Mouse (Mus musculus) forebrain, embryonic 13.5 days (tissue): ENCODE data around the gene Gm11096. TPM values are rescaled to one million over a fixed set of nuclear protein-coding genes. Genes with fewer than 3 reads are reported as not detected.

ENCODE experiments used
- ATAC-seq: fragments of 200-750 bp; cut with Nextera tagmentation; 2 replicates; pipeline ENCODE4 v1.8.0; 2017
- H3K27ac ChIP-seq: fragments of 300-500 bp; sonication (generic); 2 replicates; pipeline ENCODE4 v1.5.1; 2015; ENCODE audit warnings: inconsistent platforms, mild to moderate bottlenecking, moderate library complexity
- H3K27me3 ChIP-seq: fragments of 300-500 bp; sonication (generic); 2 replicates; pipeline ENCODE4 v1.6.1; 2015; ENCODE audit warnings: mild to moderate bottlenecking, inconsistent platforms
- H3K36me3 ChIP-seq: fragments of 300-500 bp; sonication (generic); 2 replicates; pipeline ENCODE4 v1.6.1; 2015; ENCODE audit warnings: mild to moderate bottlenecking, inconsistent platforms; ENCODE audit not compliant: poor library complexity, severe bottlenecking
- H3K4me1 ChIP-seq: fragments of 300-500 bp; sonication (generic); 2 replicates; pipeline ENCODE4 v1.6.1; 2015; ENCODE audit warnings: inconsistent platforms
- H3K4me2 ChIP-seq: fragments of 300-500 bp; sonication (generic); 2 replicates; pipeline ENCODE4 v1.6.1; 2015; ENCODE audit warnings: inconsistent platforms, mild to moderate bottlenecking, moderate library complexity
- H3K4me3 ChIP-seq: fragments of 300-500 bp; sonication (generic); 2 replicates; pipeline ENCODE4 v1.5.1; 2015; ENCODE audit warnings: mild to moderate bottlenecking, inconsistent platforms
- H3K9ac ChIP-seq: fragments of 300-500 bp; sonication (generic); 2 replicates; pipeline ENCODE4 v1.6.1; 2015; ENCODE audit warnings: mild to moderate bottlenecking, inconsistent platforms
- H3K9me3 ChIP-seq: fragments of 300-500 bp; sonication (generic); replicated peaks from 2 replicates; pipeline ENCODE4 v1.6.1; 2016; ENCODE audit warnings: inconsistent platforms
- WGBS: fragments of 180-500 bp; shearing (Covaris S2); methylation state at CpG from one replicate; pipeline ENCODE4 v1.1.7; 2015; 5-methylcytosine and 5-hydroxymethylcytosine counted together
- polyA plus RNA-seq: library from polyadenylated mRNA; unstranded; fragments of >200 nt; fragmentation: Nextera tagmentation; extraction: Ambion mirVana; gene quantifications from 2 replicates; pipeline ENCODE4 v1.2.1, GENCODE M21; 2015

Gm11096 gene
- polyA plus RNA-seq, result not detected in 2 replicates

DNA sequence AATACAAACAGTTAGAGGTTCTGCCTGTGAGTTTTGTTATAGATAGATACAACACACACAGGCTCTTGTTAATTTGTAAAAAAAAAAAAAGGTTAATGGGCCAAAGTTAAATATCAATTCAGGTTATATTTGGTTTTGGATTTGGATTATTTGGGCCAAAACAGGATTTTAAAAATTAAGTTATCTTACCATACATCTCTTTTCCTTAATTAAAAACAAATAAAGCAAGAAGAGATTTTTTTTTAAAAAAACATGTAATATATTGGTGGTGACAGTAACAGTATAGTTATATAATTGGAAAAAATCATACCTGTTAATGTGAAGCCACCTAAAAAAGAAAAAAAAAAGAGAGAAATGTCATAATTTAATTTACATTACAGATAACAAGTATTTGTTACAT, at the start of gene Gm11096:
TSS of gene Gm11096 (plus strand) at position 301 of the 400 bp plus-strand sequence.
- Histone ChIP-seq H3K27me3 (no peaks in the 10 kb centered on the region), H3K4me2 (no peak within 1 kb of the TSS), H3K4me1 (no peaks in the 10 kb centered on the region), H3K9ac (no peak within 1 kb of the TSS), H3K9me3 (no peaks in the 10 kb centered on the region), H3K36me3 (no peaks in the 10 kb centered on the region), H3K27ac (no peak within 1 kb of the TSS), H3K4me3 (no peak within 1 kb of the TSS)
- no peak for ATAC-seq

DNA sequence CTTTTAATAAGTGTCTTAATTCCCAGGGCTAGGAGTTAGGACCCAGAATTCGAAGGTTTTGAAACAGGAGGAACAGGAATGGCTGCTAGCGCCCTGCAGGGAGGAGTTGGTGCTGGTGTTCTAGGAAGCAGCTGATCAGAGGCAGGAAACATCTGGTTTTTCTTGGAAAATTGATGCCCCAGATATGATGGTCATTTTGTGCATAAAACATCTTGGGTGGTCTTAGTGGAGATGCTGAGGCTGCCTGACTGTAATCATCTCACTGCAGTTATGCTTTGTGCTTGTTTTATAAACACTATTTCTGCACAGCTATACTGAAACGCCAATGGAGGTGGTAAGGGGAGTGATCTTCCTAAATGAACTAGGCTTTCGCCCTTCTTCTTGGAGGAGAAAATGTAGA, 48.5 kb upstream of the Gm11096 start:
- no peak overlapping the region for H3K4me3 ChIP-seq
- 94% methylated on average over 4 of the region's 4 CpGs for WGBS
- H3K27ac ChIP-seq, result no peak overlapping the region
- H3K9me3 ChIP-seq, result no peaks in the 10 kb centered on the region
- no peaks in the 10 kb centered on the region for H3K27me3 ChIP-seq
- no peak for ATAC-seq
- H3K4me2 ChIP-seq, result no peak overlapping the region
- no peaks in the 10 kb centered on the region for H3K36me3 ChIP-seq
- H3K9ac ChIP-seq, result no peak overlapping the region
- no peaks in the 10 kb centered on the region for H3K4me1 ChIP-seq

DNA sequence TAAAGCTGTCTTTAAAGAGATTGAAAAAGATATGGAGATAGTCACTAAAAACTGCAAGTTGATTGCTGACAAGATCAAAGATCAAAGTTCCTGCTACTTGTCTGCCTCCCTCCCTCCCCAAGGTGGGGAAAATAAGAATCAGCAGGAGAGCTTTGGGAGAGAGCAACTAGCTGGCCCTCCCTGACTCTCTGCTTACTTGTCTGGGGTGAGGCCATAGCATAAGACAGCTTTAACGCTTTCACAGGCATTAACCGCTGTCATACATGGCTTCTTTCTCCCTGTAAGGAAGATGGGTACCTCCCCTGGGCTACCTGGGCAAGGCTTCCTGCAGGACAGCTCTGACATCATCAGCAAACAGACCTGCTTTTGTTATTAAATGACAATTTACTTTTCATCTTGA, 47.4 kb upstream of the Gm11096 start:
- Histone ChIP-seq H3K9me3 (no peaks in the 10 kb centered on the region), H3K4me2 (no peak overlapping the region), H3K27ac (no peak overlapping the region), H3K4me1 (no peaks in the 10 kb centered on the region), H3K36me3 (no peaks in the 10 kb centered on the region), H3K4me3 (no peak overlapping the region), H3K27me3 (no peaks in the 10 kb centered on the region), H3K9ac (no peak overlapping the region)
- no peak for ATAC-seq
- WGBS, result 43% methylated on average over 2 of the region's 2 CpGs

DNA sequence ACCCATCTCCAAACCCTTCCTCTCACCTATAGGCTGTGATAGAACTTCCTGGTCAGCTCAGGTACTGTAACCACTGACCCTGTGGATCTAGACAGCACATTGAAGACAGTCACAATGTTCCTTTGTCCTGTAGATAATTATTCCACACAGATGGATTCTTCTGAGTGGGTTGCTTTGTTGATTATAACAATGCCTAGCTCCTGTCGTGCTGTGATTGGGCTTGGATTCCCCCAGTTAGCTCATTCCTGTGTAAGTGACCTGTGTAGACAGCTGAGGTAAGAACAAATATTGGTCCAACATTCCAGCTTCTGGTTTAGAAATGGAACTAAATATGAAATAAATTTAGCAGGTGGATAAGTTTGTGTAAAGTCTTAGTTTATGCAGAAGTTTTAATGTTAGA, 44.1 kb upstream of the Gm11096 start:
- H3K9ac ChIP-seq, result no peak overlapping the region
- H3K4me3 ChIP-seq, result no peak overlapping the region
- H3K4me2 ChIP-seq, result no peak overlapping the region
- H3K27me3 ChIP-seq, result no peaks in the 10 kb centered on the region
- no peak for ATAC-seq
- no peaks in the 10 kb centered on the region for H3K9me3 ChIP-seq
- peaks cover 9% of the 10 kb centered on the region; the same call in 1 of the 2 replicates for H3K4me1 ChIP-seq
- H3K27ac ChIP-seq, result no peak overlapping the region
- H3K36me3 ChIP-seq, result no peaks in the 10 kb centered on the region
- WGBS, result 39% methylated on average over 1 of the region's 1 CpGs

DNA sequence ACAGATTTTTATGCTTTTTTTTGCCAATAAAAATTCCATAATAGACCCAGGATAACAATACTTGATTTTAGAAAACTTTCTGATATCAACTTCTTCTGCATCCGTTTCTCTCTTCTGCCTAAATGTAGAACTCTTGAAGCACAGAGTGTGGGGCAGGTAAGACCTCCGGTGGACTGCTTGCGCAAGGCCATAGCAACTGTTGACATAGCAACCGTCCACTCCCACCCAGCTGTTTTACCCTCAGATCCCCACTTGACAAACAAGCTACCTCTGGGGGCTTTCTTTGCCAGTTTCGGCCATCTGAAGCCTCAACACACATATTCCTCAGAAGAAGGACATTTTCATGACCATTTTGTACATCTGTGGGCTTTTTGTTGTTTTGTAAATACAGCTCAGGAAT, 41.2 kb upstream of the Gm11096 start:
- WGBS, result 73% methylated on average over 5 of the region's 5 CpGs
- no peak for ATAC-seq
- H3K27me3 ChIP-seq, result no peaks in the 10 kb centered on the region
- no peaks in the 10 kb centered on the region for H3K9me3 ChIP-seq
- no peak overlapping the region for H3K9ac ChIP-seq
- peak overlapping the region; percentile 44 for H3K27ac ChIP-seq
- no peak overlapping the region for H3K4me2 ChIP-seq
- peaks cover 20% of the 10 kb centered on the region for H3K4me1 ChIP-seq
- no peak overlapping the region for H3K4me3 ChIP-seq
- no peaks in the 10 kb centered on the region for H3K36me3 ChIP-seq

DNA sequence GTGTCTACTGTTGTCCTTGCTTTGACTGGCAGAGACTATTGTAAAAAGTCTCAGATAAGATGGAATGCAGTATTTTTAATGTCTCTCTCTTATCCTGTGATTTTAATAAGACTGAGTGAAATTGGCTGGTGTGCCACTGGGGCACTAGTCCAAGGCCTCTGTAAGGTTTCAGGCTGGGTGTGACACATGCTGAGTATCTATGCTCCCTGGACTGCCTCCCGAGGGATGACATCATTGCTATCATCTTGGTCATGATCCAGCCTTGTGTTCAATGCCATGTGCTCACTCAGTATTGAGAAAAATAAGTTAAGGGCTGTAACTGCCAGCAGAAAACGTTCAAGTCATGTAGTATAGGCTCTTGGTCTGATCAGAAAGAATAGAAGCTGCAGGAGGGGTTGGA, 38.9 kb upstream of the Gm11096 start:
- no peaks in the 10 kb centered on the region for H3K9me3 ChIP-seq
- no peak overlapping the region for H3K27ac ChIP-seq
- WGBS, result 60% methylated on average over 2 of the region's 2 CpGs
- no peak overlapping the region for H3K4me3 ChIP-seq
- no peak overlapping the region for H3K9ac ChIP-seq
- H3K4me2 ChIP-seq, result no peak overlapping the region
- no peaks in the 10 kb centered on the region for H3K27me3 ChIP-seq
- H3K4me1 ChIP-seq, result peaks cover 20% of the 10 kb centered on the region
- ATAC-seq, result peak; percentile 87
- 0 out of 2 replicates have a peak, but pooled peaks cover 3% of the 10 kb centered on the region for H3K36me3 ChIP-seq

DNA sequence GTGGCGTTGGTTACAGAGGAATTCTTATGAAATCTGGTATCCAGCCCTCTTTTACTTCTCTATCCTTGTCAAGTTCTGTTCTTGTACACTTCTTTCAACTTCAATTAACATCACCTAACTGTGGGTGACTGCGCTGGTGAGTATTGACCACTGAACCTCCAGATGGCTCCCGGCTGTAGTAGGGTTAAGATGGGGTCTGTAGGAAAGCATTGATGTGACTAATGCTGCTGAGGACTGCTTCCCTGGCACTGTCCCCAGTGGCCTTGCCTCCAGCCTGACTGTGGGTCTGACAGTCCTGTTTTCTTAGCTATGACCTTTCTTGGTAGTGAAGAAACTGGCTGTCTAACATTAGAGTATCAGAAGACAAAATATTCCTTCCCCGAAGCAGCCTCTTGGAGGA, 38.4 kb upstream of the Gm11096 start:
- H3K4me3 ChIP-seq, result no peak overlapping the region
- no peaks in the 10 kb centered on the region for H3K9me3 ChIP-seq
- H3K4me1 ChIP-seq, result peaks cover 20% of the 10 kb centered on the region
- no peak overlapping the region for H3K4me2 ChIP-seq
- no peaks in the 10 kb centered on the region for H3K27me3 ChIP-seq
- WGBS, result 87% methylated on average over 4 of the region's 4 CpGs
- H3K9ac ChIP-seq, result no peak overlapping the region
- ATAC-seq, result peak; percentile 14; the same call in 1 of the 2 replicates
- 0 out of 2 replicates have a peak, but pooled peaks cover 8% of the 10 kb centered on the region for H3K36me3 ChIP-seq
- H3K27ac ChIP-seq, result no peak overlapping the region

DNA sequence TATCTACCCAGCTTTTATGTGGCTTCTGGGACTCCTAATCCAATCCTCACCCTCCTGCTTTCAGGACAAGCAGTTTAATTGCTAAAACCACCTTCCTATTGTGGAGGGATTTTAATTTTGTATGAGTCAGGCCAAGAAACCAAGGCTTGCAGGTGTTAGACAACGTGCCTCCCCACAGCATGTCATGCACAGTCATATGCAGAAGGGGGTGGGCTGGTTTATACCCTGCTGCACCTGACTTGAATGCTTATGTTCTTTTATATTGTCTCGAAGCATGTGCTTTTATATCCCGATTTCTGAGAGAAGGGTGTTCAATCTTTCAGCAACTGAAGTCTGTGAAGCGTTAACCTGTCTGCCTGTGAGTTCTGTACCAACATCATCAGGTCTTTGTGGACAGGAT, 37.3 kb upstream of the Gm11096 start:
- 0 out of 2 replicates have a peak, but pooled peaks have one; percentile 25 for ATAC-seq
- 0 out of 2 replicates have a peak, but pooled peaks cover 9% of the 10 kb centered on the region for H3K36me3 ChIP-seq
- H3K4me1 ChIP-seq, result peaks cover 20% of the 10 kb centered on the region
- H3K4me3 ChIP-seq, result no peak overlapping the region
- WGBS, result 43% methylated on average over 4 of the region's 4 CpGs
- no peak overlapping the region for H3K27ac ChIP-seq
- no peak overlapping the region for H3K9ac ChIP-seq
- no peaks in the 10 kb centered on the region for H3K9me3 ChIP-seq
- no peak overlapping the region for H3K4me2 ChIP-seq
- H3K27me3 ChIP-seq, result no peaks in the 10 kb centered on the region

DNA sequence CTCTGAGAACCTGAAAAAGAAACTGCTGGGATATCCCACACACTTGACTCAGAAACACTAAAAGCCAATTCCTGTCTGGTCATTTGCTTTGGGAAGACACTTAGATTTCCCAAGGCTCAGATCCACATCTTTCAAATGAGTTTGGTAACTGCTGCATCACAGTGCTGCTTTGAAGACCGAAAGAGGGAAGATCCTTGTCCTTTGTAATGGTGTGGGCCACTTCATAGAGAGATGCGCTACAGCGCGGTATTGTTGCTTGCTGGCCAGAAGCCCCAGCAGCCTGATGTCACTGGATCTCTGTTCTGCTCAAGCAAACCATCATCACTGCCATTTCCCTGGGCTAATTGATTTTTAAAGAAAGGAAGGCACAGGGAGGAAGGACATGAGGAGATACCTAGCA, 28.8 kb upstream of the Gm11096 start:
- WGBS, result 86% methylated on average over 4 of the region's 4 CpGs
- 0 out of 2 replicates have a peak, but pooled peaks cover 5% of the 10 kb centered on the region for H3K36me3 ChIP-seq
- no peaks in the 10 kb centered on the region for H3K27me3 ChIP-seq
- no peaks in the 10 kb centered on the region for H3K4me1 ChIP-seq
- ATAC-seq, result no peak
- H3K9me3 ChIP-seq, result no peaks in the 10 kb centered on the region
- H3K4me3 ChIP-seq, result no peak overlapping the region
- H3K4me2 ChIP-seq, result no peak overlapping the region
- H3K9ac ChIP-seq, result no peak overlapping the region
- H3K27ac ChIP-seq, result no peak overlapping the region

DNA sequence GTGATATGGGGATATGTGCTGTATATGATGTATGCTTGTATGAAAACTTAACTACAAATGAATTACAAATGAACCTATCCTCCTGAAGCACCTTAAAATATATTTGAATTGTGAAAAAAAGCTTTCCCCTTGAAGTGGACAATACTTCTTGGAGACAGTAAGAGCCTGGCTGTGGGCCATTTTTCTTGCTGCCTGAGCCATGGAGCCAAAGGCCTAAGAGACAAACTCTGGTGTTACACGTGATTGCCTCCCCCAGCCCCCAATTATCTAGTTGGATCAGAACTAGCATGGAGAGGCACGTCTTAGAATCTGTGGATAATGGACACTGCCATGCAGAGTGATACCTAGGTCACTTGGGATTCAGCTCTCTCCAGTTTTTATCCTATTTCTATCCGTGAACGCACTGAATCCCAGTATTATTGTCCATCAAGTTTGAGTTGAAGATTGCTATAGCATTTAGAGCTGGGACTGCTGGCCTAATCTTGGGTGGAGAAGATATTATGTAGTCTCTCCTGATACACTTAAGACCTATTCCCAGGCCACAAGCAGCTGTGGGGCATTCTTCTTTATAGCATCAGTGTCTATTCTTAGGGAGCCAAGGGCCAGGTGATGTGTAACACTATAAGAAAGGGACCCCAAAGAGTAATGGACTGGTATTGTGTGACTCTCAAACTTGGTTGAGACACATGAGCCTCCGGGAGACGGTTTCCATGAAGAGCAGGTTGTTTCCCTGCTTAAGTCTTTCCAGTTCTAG, 25.0 kb upstream of the Gm11096 start:
- Histone ChIP-seq H3K9me3 (no peaks in the 10 kb centered on the region), H3K36me3 (no peaks in the 10 kb centered on the region), H3K27me3 (no peaks in the 10 kb centered on the region), H3K4me3 (no peak overlapping the region), H3K27ac (no peak overlapping the region), H3K4me2 (no peak overlapping the region), H3K9ac (no peak overlapping the region), H3K4me1 (peaks cover 9% of the 10 kb centered on the region)
- no peak for ATAC-seq
- WGBS, result 88% methylated on average over 6 of the region's 6 CpGs

DNA sequence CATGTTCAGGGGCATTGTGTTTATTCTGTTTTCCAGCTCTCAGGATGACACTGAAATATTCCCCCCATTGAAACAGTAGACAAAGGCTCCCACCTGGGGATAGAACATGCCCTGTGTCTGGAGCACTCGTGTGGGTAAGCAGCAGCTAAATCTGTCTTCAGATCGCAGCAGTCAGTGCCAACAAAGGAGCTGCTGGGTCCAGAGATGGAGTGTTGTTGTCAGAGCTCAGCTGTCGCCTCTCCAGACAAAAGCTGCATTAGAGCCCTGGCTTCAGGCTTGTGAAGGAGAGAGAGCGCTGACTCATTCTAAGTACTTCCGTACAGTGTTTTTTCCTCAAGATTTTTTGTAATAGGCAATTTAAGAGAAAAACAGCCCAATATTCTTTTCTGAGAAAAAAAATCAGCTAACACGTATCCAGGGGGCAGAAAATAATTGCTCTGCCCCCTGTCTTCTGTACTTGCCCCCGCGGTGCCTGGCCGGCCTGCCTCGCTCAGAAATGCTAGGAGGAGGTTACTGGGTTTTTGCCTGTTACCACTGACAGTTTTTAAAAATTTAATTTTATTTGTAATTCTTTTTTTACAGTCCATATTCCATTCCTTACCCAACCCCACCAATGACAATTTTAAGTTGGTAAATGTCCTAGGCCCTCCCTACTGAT, 21.6 kb upstream of the Gm11096 start:
- no peaks in the 10 kb centered on the region for H3K27me3 ChIP-seq
- H3K4me2 ChIP-seq, result no peak overlapping the region
- peaks cover 9% of the 10 kb centered on the region for H3K4me1 ChIP-seq
- H3K36me3 ChIP-seq, result no peaks in the 10 kb centered on the region
- no peaks in the 10 kb centered on the region for H3K9me3 ChIP-seq
- H3K27ac ChIP-seq, result peak overlapping the region; percentile 70
- H3K4me3 ChIP-seq, result no peak overlapping the region
- H3K9ac ChIP-seq, result no peak overlapping the region
- 27% methylated on average over 10 of the region's 10 CpGs for WGBS
- ATAC-seq, result peak; percentile 94

DNA sequence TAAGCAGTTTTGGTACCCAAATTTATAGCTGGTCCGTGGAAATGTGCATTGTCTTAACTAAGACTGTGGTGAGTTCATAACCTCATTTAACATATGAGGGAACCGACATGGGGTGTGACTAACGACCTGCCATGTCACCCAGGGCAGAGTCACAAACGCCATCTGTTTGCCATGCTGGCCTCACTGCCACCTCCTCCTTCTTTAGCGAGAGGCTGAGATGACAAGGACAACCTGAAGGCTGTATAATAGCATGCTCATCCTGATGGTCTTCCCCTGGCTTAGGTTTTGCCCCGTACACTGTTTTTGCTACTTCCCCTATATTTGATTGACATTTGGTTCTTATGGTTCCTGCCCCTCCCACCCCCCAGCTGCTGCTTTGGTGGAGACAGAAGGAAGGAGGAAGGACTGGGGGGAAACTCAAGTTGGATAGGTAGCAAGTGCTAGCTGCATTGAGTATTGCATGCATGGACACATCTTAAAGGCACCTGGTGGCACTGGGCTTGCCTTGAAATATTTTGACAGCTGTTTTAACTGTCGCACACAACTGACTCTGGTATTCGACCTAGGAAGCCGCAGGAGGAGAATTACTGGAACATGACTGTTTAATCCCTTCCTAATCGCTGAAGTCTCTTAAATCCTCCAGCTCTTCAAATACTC, 17.2 kb upstream of the Gm11096 start:
- no peak for ATAC-seq
- WGBS, result 58% methylated on average over 10 of the region's 10 CpGs
- Histone ChIP-seq H3K27ac (no peak overlapping the region), H3K4me1 (peaks cover 8% of the 10 kb centered on the region), H3K9ac (no peak overlapping the region), H3K27me3 (no peaks in the 10 kb centered on the region), H3K36me3 (no peaks in the 10 kb centered on the region), H3K4me2 (no peak overlapping the region), H3K9me3 (no peaks in the 10 kb centered on the region), H3K4me3 (no peak overlapping the region)
